Mouse (Mus musculus) T-helper 2 cell (primary cell): ENCODE measurements around the gene Rab6b.

Experiments used
- in situ Hi-C: fragments of 300-600 bp; cut with MboI, MseI; formaldehyde crosslinking; loops from one replicate; pipeline ENCODE4 v1.15.1; 2025; ENCODE audit warnings: high pct_unique_total_duplicates

The Rab6b gene

GRCm38 (mm10) chr9:103188416-103188815 is 76.8 kb downstream of the Rab6b start:
- in situ Hi-C loops = no loop called here

GRCm38 (mm10) chr9:103201561-103202260 is 90.1 kb downstream of the Rab6b start, which contains the start of gene Srprb:
TSS of gene Srprb (minus strand) at chr9:103202137.
- in situ Hi-C loops = loop anchor here (5.0 to 10.0 kb wide), 2 partner anchors 89 to 103 kb away; partner anchors contain the start of genes 1300017J02Rik, Rab6b and Topbp1

DNA sequence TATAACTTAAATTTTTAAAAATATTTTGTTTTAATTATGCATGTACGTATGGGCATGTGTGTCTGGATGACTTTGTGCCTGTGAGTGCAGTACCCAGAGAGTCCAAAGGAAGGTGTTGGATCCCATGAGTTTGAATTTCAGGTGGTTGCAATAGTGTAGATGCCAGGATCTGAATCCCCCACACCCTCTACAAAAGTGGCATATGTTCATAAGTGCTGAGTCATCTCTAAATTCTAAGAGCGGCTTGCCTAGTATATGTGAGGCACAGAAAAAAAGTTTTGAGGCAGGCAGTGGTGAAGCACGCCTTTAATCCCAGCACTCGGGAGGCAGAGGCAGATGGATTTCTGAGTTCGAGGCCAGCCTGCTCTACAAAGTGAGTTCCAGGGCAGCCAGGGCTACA is 94.2 kb downstream of the Rab6b start:
- in situ Hi-C loops = loop anchor here (10.0 kb wide), 1 partner anchor 99 kb away; the partner anchor contains the start of genes 1300017J02Rik and Topbp1

- in situ Hi-C loops = loop anchor here (10.0 kb wide), 1 partner anchor 97 kb away; the partner anchor contains the start of genes 1300017J02Rik and Topbp1
Measured at GRCm38 (mm10) chr9:103207846-103208245, 96.3 kb downstream of the Rab6b start.

DNA sequence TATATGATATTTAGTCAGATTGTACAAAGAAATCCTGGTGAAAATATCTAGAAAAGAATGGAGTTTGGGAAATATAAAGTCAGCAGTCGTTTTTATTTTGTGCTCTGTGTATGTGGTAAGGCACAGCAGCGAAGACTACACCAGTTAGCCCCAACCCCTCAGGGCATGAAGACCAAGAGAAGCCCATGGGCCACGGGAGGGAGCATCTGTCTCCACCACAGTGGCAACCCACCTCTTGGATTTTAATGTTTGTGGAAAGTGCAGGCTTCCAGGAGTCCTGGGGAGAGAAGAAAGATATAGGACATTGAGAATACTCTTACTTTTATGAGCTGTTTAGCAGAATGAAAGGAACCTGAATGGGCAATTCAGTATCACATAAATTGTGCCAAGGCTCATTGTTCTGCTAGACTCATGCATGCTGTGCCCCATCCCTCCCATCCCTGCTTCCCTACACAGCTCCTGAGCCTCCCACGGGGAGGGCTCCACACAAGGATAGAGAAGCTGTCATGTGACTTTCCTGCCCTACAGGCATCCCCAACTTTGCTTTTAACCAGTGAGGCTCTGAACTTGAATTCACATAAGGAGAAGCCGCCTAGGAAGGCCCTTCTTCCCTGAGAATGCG is 97.3 kb downstream of the Rab6b start:
- in situ Hi-C loops = loop anchor here (10.0 kb wide), 1 partner anchor 96 kb away; the partner anchor contains the start of genes 1300017J02Rik and Topbp1

DNA sequence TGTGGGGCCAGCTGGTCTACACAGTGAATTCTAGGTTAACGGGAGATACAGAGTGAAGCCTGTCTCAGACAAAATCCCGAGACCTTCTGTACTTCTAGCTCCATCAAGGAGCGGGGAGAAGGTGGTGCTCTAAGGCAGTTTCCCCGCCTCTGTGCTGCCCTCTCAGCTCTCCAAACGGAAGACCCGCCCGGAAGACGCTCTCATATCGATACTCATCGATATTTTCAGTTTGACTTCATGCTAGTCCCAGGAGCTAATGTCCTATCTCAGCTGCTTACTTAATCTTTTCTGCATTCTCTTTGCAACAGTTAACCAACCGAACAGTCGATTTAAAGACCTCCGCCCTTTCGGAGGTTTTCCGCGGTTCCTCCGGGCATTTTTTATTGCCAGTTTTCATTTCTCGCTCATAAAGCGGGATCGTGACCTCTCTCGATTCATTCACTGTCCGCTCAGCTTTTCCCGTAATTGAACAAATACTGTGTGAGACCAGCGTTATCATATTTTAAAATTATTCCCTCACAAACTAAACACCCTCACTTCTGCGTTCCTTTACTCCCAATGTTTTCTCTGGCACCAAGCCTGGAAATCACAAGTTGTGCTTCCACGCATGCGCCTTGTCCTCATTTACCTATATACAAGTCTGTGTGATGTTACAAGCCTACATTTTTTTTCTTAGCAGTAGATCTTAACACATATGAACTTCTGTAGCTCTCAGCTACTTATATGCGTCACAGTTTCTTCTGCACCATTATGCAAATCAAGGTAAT is 101.2 kb downstream of the Rab6b start:
- in situ Hi-C loops = no loop called here

DNA sequence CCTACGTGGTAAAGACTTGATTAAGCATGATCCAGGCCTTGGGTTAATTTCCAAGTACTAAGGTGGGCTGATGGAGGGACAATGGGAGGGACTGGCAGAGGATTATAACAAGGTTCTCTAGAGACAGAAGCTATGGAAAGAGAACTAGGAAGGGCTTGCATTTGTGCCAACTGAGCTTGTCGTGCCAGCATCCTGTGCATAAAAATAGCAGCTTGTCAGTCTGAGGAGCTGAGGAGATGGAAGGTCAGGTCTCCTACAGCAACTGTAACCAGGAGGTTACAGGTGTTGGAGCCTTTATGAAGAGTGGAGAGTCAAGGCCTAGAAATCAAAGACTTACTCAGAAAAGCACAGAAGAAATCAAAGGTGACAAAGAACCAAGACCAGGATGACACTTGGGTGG is 102.0 kb downstream of the Rab6b start:
- in situ Hi-C loops = no loop called here

DNA sequence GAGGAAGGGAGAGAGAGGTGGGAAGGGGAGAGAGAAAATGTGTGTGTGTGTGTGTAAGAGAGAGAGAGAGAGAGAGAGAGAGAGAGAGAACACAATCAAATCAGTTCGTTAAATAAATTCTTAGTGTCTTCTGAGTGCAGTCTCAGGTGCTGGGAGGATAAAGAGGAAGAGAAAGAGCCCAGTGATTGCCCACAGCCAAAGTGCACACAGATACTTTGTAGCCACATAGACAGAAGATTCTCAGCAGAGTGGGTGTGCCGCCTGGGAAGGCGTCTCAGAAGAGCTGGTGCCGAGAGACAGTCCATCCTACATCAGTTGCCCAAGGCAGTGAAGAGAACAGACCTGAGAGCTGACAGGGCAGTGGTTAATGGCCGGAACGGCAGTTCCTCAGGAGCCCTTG is 102.7 kb downstream of the Rab6b start:
- in situ Hi-C loops = no loop called here

GRCm38 (mm10) chr9:103224721-103225120 is 113.1 kb downstream of the Rab6b start:
- in situ Hi-C loops = loop anchor here (5.0 kb wide), 1 partner anchor 68 kb away; no protein-coding TSS in a partner anchor

- in situ Hi-C loops = no loop called here
Measured at GRCm38 (mm10) chr9:103225464-103225863, 113.9 kb downstream of the Rab6b start.

DNA sequence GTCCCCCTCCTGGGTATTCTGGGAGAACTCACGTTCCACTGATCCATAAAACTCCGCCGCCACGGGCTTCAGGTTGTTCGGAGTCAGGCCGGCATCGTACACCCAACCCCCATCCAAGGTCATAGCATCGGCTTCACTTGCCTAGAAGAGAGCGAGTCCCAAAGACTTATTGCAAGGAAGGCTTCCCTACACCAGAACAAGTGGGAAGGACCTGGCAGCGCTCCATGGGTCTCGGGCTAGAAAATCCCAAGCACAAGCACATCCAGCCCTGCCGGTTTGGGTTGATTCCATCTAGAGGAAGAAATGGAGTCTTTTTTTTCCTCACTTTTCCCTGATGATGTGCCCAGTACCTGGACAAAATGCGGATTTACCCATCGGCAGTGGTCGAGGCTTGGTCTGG is 115.2 kb downstream of the Rab6b start:
- in situ Hi-C loops = no loop called here

DNA sequence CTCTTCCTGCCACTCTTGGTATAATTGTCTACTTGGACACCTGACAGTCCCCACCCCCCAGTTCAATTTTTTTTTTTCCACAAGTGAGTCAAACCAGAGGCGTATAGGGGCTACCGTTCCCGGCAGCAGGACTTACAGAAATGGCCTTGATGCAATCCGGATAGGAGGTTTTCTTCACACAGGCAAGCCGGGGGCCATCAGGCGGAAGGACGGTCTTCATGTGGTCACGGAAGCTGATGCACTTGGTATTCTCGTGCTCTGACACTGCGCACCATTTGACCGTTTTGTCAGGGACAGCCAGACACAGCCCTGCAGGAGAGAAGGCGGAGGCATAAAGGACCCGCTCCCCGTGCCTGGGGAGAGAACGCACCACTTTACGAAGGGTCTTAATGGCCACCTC is 116.2 kb downstream of the Rab6b start:
- in situ Hi-C loops = no loop called here

DNA sequence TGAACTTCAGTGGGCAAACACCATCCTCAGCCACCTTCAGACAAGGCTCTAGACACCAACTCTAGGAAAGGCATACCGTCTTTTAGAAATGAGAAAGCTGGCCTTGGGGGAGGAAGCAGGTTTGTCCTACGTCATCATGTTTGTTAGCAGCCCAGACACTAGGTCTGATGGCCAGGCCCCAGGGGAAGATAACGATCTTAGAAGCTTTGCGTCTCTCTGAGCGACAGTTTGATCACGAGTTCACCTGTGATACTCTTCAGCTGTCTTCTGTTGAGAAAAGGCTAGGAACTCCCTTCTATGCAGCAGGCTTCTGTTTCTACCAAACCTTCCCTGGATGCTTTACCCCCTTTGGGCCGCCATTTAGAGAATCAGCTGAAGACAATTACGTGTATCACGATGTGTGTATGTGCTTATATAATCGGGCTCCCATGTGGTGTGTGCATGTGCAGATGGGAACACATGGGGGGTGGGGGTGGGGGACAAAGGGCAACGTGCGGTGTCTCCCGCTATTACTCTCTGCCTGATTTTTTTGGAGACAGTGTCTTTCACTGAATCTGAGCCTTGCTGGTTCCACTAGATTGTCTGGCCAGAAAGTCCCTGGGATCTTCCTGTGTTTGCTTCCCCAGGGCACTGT is 116.9 kb downstream of the Rab6b start:
- in situ Hi-C loops = no loop called here

- in situ Hi-C loops = no loop called here
Measured at GRCm38 (mm10) chr9:103229037-103229867, 117.7 kb downstream of the Rab6b start.

- in situ Hi-C loops = no loop called here
Measured at GRCm38 (mm10) chr9:103230151-103230951, 118.8 kb downstream of the Rab6b start, which contains the start of the genes Gm20425 and Trf. TSS of gene Gm20425 (minus strand) at chr9:103230307. TSS of gene Trf (minus strand) at chr9:103230444.

GRCm38 (mm10) chr9:103232232-103233005 is 120.8 kb downstream of the Rab6b start:
- in situ Hi-C loops = no loop called here

DNA sequence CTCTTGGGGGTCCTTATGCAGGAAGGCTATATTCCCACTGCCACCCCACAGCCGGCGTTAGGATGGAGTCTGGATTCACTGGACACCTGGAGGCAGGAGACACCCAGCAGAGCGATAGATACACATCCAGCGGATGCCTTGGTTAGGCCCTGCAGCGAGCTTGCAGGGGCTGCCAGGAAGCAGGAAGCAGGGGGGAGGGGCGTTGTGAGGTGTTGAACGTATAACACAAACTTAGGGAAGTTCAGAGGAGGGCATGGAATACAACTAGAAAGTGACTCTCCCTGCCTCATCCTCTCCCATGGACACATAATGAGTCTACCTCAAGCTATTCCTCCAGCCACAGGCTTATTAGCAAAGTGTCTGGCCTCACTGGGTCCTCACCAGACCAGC is 121.4 kb downstream of the Rab6b start:
- in situ Hi-C loops = no loop called here

GRCm38 (mm10) chr9:103234059-103234458 is 122.5 kb downstream of the Rab6b start:
- in situ Hi-C loops = no loop called here

- in situ Hi-C loops = no loop called here
Measured at GRCm38 (mm10) chr9:103234565-103235165, 123.1 kb downstream of the Rab6b start.
